Mouse (Mus musculus): ENCODE measurements around the gene Prrg2. TPM values are rescaled to one million over a fixed set of nuclear protein-coding genes. Genes with fewer than 3 reads are reported as not detected.
A peak's percentile ranks its signal among the peaks of the same experiment; 100 is the strongest.
"Not testable (repeated sequence)": the region's sequence is repeated elsewhere in the genome, so short reads cannot be mapped to it uniquely, and the experiment has no call there.

The Prrg2 gene
- polyA plus RNA-seq, 1 experiment from 2014 or later, result 7.1 TPM

- Histone ChIP-seq H3K4me3 (replicated peaks) (no peak overlapping the region), H3K9ac (no peak overlapping the region), H3K36me3 (peaks cover 55% of the 10 kb centered on the region), H3K27ac (no peak overlapping the region), H3K27me3 (no peaks in the 10 kb centered on the region), H3K9me3 (replicated peaks) (no peaks in the 10 kb centered on the region), H3K4me2 (no peak overlapping the region), H3K4me1 (replicated peaks) (peaks cover 18% of the 10 kb centered on the region)
- 79% methylated on average over 9 of the region's 9 CpGs for WGBS (ENCODE audit: insufficient replicate concordance)
- ATAC-seq (ENCODE audit: low read depth) (no peak; the same call in 1 of the 2 replicates), DNase-seq (no peak)
Observed at GRCm38 (mm10) chr7:45027761-45028160, 34.7 kb downstream of the Prrg2 start.

- H3K4me2 ChIP-seq, result no peak overlapping the region
- peaks cover 40% of the 10 kb centered on the region for H3K36me3 ChIP-seq
- no peak overlapping the region for H3K27ac ChIP-seq
- H3K4me1 ChIP-seq (replicated peaks), result peaks cover 18% of the 10 kb centered on the region
- WGBS (ENCODE audit: insufficient replicate concordance), result 72% methylated on average over 2 of the region's 2 CpGs
- ATAC-seq (ENCODE audit: low read depth) (no peak), DNase-seq (no peak)
- H3K9me3 ChIP-seq (replicated peaks), result no peaks in the 10 kb centered on the region
- no peak overlapping the region for H3K9ac ChIP-seq
- no peak overlapping the region for H3K4me3 ChIP-seq (replicated peaks)
- 0 out of 2 replicates have a peak, but pooled peaks cover under 1% of the 10 kb centered on the region for H3K27me3 ChIP-seq
Observed at GRCm38 (mm10) chr7:45026256-45026655, 36.2 kb downstream of the Prrg2 start.

GRCm38 (mm10) chr7:45025601-45026220 lies 36.8 kb downstream of the Prrg2 start:
- Histone ChIP-seq H3K4me1 (replicated peaks) (peaks cover 18% of the 10 kb centered on the region), H3K27ac (0 out of 2 replicates have a peak overlapping the region, but pooled peaks have one; percentile 10), H3K9ac (no peak overlapping the region), H3K4me3 (replicated peaks) (no peak overlapping the region), H3K9me3 (replicated peaks) (no peaks in the 10 kb centered on the region), H3K36me3 (peaks cover 35% of the 10 kb centered on the region), H3K27me3 (peaks cover 6% of the 10 kb centered on the region; the same call in 1 of the 2 replicates), H3K4me2 (no peak overlapping the region)
- WGBS (ENCODE audit: insufficient replicate concordance), result 57% methylated on average over 8 of the region's 8 CpGs
- DNase-seq (no peak), ATAC-seq (ENCODE audit: low read depth) (no peak)

- WGBS (ENCODE audit: insufficient replicate concordance), result 67% methylated on average over 15 of the region's 15 CpGs
- DNase-seq (no peak), ATAC-seq (ENCODE audit: low read depth) (no peak)
- H3K27me3 ChIP-seq, result peaks cover 17% of the 10 kb centered on the region
- peaks cover 18% of the 10 kb centered on the region for H3K4me1 ChIP-seq (replicated peaks)
- peaks cover 23% of the 10 kb centered on the region for H3K36me3 ChIP-seq
- H3K9ac ChIP-seq, result no peak overlapping the region
- no peaks in the 10 kb centered on the region for H3K9me3 ChIP-seq (replicated peaks)
- no peak overlapping the region for H3K4me2 ChIP-seq
- no peak overlapping the region for H3K27ac ChIP-seq
- no peak overlapping the region for H3K4me3 ChIP-seq (replicated peaks)
Observed at GRCm38 (mm10) chr7:45024281-45025248, 37.9 kb downstream of the Prrg2 start.

- WGBS (ENCODE audit: insufficient replicate concordance), result 59% methylated on average over 5 of the region's 5 CpGs
- H3K9ac ChIP-seq; H3K4me3 ChIP-seq (replicated peaks); H3K9me3 ChIP-seq (replicated peaks); DNase-seq; H3K4me2 ChIP-seq; ATAC-seq (ENCODE audit: low read depth); H3K27ac ChIP-seq: not testable (repeated sequence)
- peaks cover 25% of the 10 kb centered on the region for H3K27me3 ChIP-seq
- H3K36me3 ChIP-seq, result peaks cover 15% of the 10 kb centered on the region
- peaks cover 27% of the 10 kb centered on the region for H3K4me1 ChIP-seq (replicated peaks)
Observed at GRCm38 (mm10) chr7:45023711-45024110, 38.8 kb downstream of the Prrg2 start.

GRCm38 (mm10) chr7:45020225-45020624 lies 42.3 kb downstream of the Prrg2 start:
- H3K4me1 ChIP-seq (replicated peaks), result peaks cover 33% of the 10 kb centered on the region
- 63% methylated on average over 9 of the region's 9 CpGs for WGBS (ENCODE audit: insufficient replicate concordance)
- H3K4me2 ChIP-seq, result no peak overlapping the region
- H3K27ac ChIP-seq, result no peak overlapping the region
- H3K9me3 ChIP-seq (replicated peaks), result no peaks in the 10 kb centered on the region
- H3K9ac ChIP-seq, result no peak overlapping the region
- H3K4me3 ChIP-seq (replicated peaks), result no peak overlapping the region
- ATAC-seq (ENCODE audit: low read depth) (no peak), DNase-seq (no peak)
- H3K36me3 ChIP-seq, result no peaks in the 10 kb centered on the region
- H3K27me3 ChIP-seq, result peaks cover 33% of the 10 kb centered on the region

- Histone ChIP-seq H3K9me3 (replicated peaks) (no peaks in the 10 kb centered on the region), H3K27ac (peak overlapping the region; percentile 40), H3K4me1 (replicated peaks) (peaks cover 43% of the 10 kb centered on the region), H3K4me3 (replicated peaks) (peak overlapping the region; percentile 92; the same call in 1 of the 2 replicates), H3K27me3 (peaks cover 33% of the 10 kb centered on the region), H3K4me2 (peak overlapping the region; percentile 97), H3K36me3 (no peaks in the 10 kb centered on the region), H3K9ac (peak overlapping the region; percentile 40; the same call in 1 of the 2 replicates)
- 25% methylated on average over 8 of the region's 8 CpGs for WGBS (ENCODE audit: insufficient replicate concordance)
- ATAC-seq (ENCODE audit: low read depth) (no peak), DNase-seq (no peak)
Observed at GRCm38 (mm10) chr7:45019031-45019571, 43.4 kb downstream of the Prrg2 start.

GRCm38 (mm10) chr7:45017242-45018061 lies 45.0 kb downstream of the Prrg2 start, which contains the start of gene Rras:
Gene Rras (plus strand): TSS chr7:45017961.
- Histone ChIP-seq H3K9ac (peak within 1 kb of the TSS; percentile 96), H3K9me3 (replicated peaks) (no peaks in the 10 kb centered on the region), H3K36me3 (peaks cover 16% of the 10 kb centered on the region), H3K27ac (peak within 1 kb of the TSS; percentile 97), H3K4me1 (replicated peaks) (peaks cover 58% of the 10 kb centered on the region), H3K27me3 (peaks cover 33% of the 10 kb centered on the region), H3K4me2 (peak within 1 kb of the TSS; percentile 97), H3K4me3 (replicated peaks) (peak within 1 kb of the TSS; percentile 92)
- ATAC-seq (ENCODE audit: low read depth) (peak; percentile 86), DNase-seq (peak; percentile 95)
- WGBS (ENCODE audit: insufficient replicate concordance), result under 1% methylated on average over 34 of the region's 36 CpGs

GRCm38 (mm10) chr7:45016761-45017160 lies 45.7 kb downstream of the Prrg2 start:
- peaks cover 23% of the 10 kb centered on the region for H3K36me3 ChIP-seq
- ATAC-seq (ENCODE audit: low read depth) (no peak), DNase-seq (no peak)
- H3K9ac ChIP-seq, result peak overlapping the region; percentile 96
- no peaks in the 10 kb centered on the region for H3K9me3 ChIP-seq (replicated peaks)
- peak overlapping the region; percentile 92 for H3K4me3 ChIP-seq (replicated peaks)
- peak overlapping the region; percentile 97 for H3K27ac ChIP-seq
- H3K4me1 ChIP-seq (replicated peaks), result peaks cover 60% of the 10 kb centered on the region
- peaks cover 33% of the 10 kb centered on the region for H3K27me3 ChIP-seq
- peak overlapping the region; percentile 97 for H3K4me2 ChIP-seq
- WGBS (ENCODE audit: insufficient replicate concordance), result under 1% methylated on average over 4 of the region's 4 CpGs

GRCm38 (mm10) chr7:45015957-45016612 lies 46.4 kb downstream of the Prrg2 start, which contains the start of gene Scaf1:
Gene Scaf1 (minus strand): TSS chr7:45016363.
- Histone ChIP-seq H3K36me3 (peaks cover 29% of the 10 kb centered on the region), H3K4me3 (replicated peaks) (peak within 1 kb of the TSS; percentile 92), H3K4me1 (replicated peaks) (peaks cover 60% of the 10 kb centered on the region), H3K9me3 (replicated peaks) (no peaks in the 10 kb centered on the region), H3K27me3 (peaks cover 31% of the 10 kb centered on the region), H3K4me2 (peak within 1 kb of the TSS; percentile 97), H3K9ac (peak within 1 kb of the TSS; percentile 96), H3K27ac (peak within 1 kb of the TSS; percentile 97)
- ATAC-seq (ENCODE audit: low read depth), result peak; percentile 77
- WGBS (ENCODE audit: insufficient replicate concordance), result under 1% methylated on average over 68 of the region's 69 CpGs
- DNase-seq, result peak; percentile 99
